Mouse (Mus musculus): Measurements from ENCODE around the gene Nuak1. TPM values are rescaled to one million over a fixed set of nuclear protein-coding genes. Genes with fewer than 3 reads are reported as not detected.
A peak's percentile ranks its signal among the peaks of the same experiment; 100 is the strongest.

Gene Nuak1
- total RNA-seq, 2 experiments from 2014 or later = 5.4 to 6.8 TPM

- DNase-seq (ENCODE audit: low spot score in 2 of 2) = no peak
These were observed 57.2 kb downstream of the Nuak1 start for GRCm38 (mm10) chr10:84382900-84383883.

DNA sequence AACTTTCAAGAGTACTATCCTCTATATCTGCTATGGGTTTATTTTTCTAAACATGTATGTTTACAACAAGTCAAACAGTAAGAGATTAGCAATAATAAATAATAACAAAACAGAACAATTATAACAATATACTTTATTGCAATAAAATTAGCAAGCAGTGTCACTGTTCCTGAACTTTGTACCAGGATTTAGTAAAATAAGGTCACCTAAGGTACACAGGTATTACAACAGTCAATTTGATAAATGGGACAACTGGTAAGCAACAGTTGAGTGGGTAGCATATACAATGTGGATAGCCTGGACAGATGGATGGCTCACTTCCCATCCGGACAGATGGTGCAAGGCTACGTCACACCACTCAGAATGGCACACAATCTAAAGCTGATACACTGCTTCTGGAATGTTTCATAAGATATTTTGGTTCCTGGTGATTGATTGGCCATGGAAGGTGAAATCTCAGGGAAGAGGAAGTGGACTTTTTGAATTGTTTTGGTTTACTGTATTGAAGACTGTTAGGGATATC is 59.1 kb downstream of the Nuak1 start:
- DNase-seq (ENCODE audit: low spot score in 2 of 2) = no peak

GRCm38 (mm10) chr10:84379366-84379765 is 61.0 kb downstream of the Nuak1 start:
- no peak for DNase-seq (ENCODE audit: low spot score in 2 of 2)

- no peak for DNase-seq (ENCODE audit: low spot score in 2 of 2)
These were observed 62.4 kb downstream of the Nuak1 start for GRCm38 (mm10) chr10:84377956-84378355.

- DNase-seq (ENCODE audit: low spot score in 2 of 2) = no peak
These were observed 64.1 kb downstream of the Nuak1 start for GRCm38 (mm10) chr10:84376346-84376745.

DNA sequence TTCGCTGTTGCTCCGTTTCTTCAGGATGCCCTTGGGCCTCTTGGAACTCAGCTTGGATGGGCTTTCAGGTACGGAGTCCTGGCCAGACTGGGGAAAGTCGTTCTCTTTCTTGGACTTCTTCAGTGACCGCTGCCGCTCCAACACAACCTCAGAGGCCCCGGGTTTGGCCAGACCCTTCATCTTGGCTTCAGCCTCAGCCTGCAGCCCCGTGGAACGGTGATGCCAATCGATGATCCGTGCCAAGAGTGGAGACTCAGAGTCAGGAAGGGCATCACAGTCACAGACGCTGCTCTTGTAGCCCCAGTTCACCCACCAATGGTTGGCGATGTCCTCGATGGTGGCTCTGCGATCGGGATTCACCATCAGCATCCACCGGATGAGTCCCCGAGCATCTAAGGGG is 65.4 kb downstream of the Nuak1 start:
- peak in 1 of 2 experiments; percentile 17 for DNase-seq (ENCODE audit: low spot score in 2 of 2)

GRCm38 (mm10) chr10:84373476-84373875 is 66.9 kb downstream of the Nuak1 start:
- DNase-seq (ENCODE audit: low spot score in 2 of 2) = peak in 1 of 2 experiments; percentile 4

- DNase-seq (ENCODE audit: low spot score in 2 of 2) = no peak
These were observed 68.0 kb downstream of the Nuak1 start for GRCm38 (mm10) chr10:84372161-84373095.

DNA sequence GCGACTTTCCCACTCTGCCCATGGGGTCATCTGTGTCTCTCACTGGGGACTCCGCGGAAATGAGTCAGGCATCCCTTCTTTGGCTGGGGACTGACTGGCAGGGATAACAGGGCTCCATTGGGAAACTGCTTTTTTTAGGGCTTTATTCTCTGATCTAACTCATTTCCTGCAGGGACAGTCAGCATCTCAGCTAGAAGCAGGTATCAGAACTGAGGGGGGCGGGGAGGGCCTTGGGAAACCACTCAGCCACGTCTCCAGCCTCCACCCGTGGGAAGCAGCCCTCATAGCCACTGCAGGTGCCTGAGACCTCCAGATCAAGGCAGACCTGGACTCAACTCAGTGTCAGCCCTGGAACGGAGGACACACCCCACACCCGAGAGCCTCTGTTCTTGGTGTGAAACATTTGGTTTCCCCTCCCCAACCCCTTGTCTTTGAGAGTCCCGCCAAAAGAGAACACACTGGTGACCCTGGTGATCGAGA is 68.7 kb downstream of the Nuak1 start:
- DNase-seq (ENCODE audit: low spot score in 2 of 2) = no peak

GRCm38 (mm10) chr10:84371230-84371629 is 69.2 kb downstream of the Nuak1 start:
- no peak for DNase-seq (ENCODE audit: low spot score in 2 of 2)

- no peak for DNase-seq (ENCODE audit: low spot score in 2 of 2)
These were observed 70.6 kb downstream of the Nuak1 start for GRCm38 (mm10) chr10:84369646-84370314.

GRCm38 (mm10) chr10:84368185-84368584 is 72.2 kb downstream of the Nuak1 start:
- DNase-seq (ENCODE audit: low spot score in 2 of 2) = no peak

- no peak for DNase-seq (ENCODE audit: low spot score in 2 of 2)
These were observed 75.1 kb downstream of the Nuak1 start for GRCm38 (mm10) chr10:84365166-84365865.

- no peak for DNase-seq (ENCODE audit: low spot score in 2 of 2)
These were observed 76.6 kb downstream of the Nuak1 start for GRCm38 (mm10) chr10:84363833-84364232.

GRCm38 (mm10) chr10:84360953-84361352 is 79.4 kb downstream of the Nuak1 start:
- no peak for DNase-seq (ENCODE audit: low spot score in 2 of 2)

DNA sequence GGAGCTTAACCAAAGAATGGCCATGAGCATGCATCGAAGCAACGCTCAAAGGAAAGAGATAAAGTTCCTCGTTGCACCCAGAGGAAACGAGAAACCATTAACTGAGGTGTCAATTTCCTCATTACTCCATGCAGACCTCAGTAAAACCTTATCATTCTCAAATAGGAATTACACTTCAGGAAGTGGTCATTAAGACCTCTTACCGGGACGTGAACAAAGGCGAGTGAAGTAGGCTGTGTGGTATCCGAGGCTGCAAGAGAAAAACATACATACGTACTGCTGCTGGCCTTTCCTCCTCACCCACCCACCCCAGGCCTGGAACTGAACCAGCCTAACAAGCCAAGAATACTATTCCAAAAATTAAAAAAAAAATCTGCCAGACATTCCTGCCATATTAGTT is 80.0 kb downstream of the Nuak1 start:
- DNase-seq (ENCODE audit: low spot score in 2 of 2) = no peak

- DNase-seq (ENCODE audit: low spot score in 2 of 2) = no peak
These were observed 81.7 kb downstream of the Nuak1 start for GRCm38 (mm10) chr10:84358738-84359120.

- DNase-seq (ENCODE audit: low spot score in 2 of 2) = no peak
These were observed 82.2 kb downstream of the Nuak1 start for GRCm38 (mm10) chr10:84357997-84358737.

DNA sequence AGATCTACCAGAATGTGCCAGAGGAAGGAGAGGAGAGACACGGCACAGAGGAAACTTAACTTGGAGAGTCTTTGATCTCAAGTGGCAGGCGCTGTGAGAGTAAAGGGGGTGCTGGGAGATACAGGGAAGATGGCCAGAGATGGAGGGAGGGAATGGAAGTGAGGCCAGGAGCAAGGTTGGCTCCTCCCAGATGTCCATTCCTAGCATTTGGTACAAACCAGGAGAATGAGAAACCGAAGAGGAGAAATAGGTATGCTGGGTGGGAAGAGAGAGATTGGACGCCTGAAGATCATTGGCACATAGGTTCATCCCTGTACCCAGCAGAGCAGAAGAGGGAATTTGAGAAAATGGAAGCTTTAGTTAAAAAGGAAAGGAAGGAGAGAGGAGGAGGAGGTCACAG is 82.8 kb downstream of the Nuak1 start:
- DNase-seq (ENCODE audit: low spot score in 2 of 2) = no peak

All from adrenal gland, adult 18-20 months (tissue).